Mouse (Mus musculus) frontal cortex, postnatal 10 days (tissue): Measurements from ENCODE around the gene Lrmp.

Experiments
- DNase-seq, 2 experiments: peaks; one replicate each; pipeline ENCODE4 v3.0.0; 2022; ENCODE audit warnings: low spot score in 2 of 2, mixed read lengths in 1 of 2

Gene Lrmp

GRCm38 (mm10) chr6:145136831-145137230, 21.4 kb downstream of the Lrmp start:
- DNase-seq, result no peak

- DNase-seq, result no peak
Observed at GRCm38 (mm10) chr6:145139236-145139635, 23.8 kb downstream of the Lrmp start.

GRCm38 (mm10) chr6:145139776-145140475, 24.5 kb downstream of the Lrmp start:
- DNase-seq, result no peak

- no peak for DNase-seq
Observed at GRCm38 (mm10) chr6:145140706-145141105, 25.3 kb downstream of the Lrmp start.

GRCm38 (mm10) chr6:145141827-145142226, 26.4 kb downstream of the Lrmp start:
- no peak for DNase-seq

- DNase-seq, result no peak
Observed at GRCm38 (mm10) chr6:145145173-145145572, 29.7 kb downstream of the Lrmp start.

- DNase-seq, result no peak
Observed at GRCm38 (mm10) chr6:145147716-145148115, 32.3 kb downstream of the Lrmp start.

- no peak for DNase-seq
Observed at GRCm38 (mm10) chr6:145149054-145149453, 33.6 kb downstream of the Lrmp start.

GRCm38 (mm10) chr6:145158619-145159018, 43.2 kb downstream of the Lrmp start:
- no peak for DNase-seq

GRCm38 (mm10) chr6:145160581-145160980, 45.1 kb downstream of the Lrmp start:
- no peak for DNase-seq

- no peak for DNase-seq
Observed at GRCm38 (mm10) chr6:145171892-145172606, 56.6 kb downstream of the Lrmp start.

GRCm38 (mm10) chr6:145173781-145174191, 58.3 kb downstream of the Lrmp start:
- DNase-seq, result peak in 1 of 2 experiments; percentile 47

GRCm38 (mm10) chr6:145175571-145175981, 60.1 kb downstream of the Lrmp start:
- no peak for DNase-seq

- no peak for DNase-seq
Observed at GRCm38 (mm10) chr6:145176474-145176873, 61.0 kb downstream of the Lrmp start.

- peak in 1 of 2 experiments; percentile 31 for DNase-seq
Observed at GRCm38 (mm10) chr6:145179665-145180064, 64.2 kb downstream of the Lrmp start.

GRCm38 (mm10) chr6:145182044-145182443, 66.6 kb downstream of the Lrmp start:
- DNase-seq, result no peak

GRCm38 (mm10) chr6:145186096-145186495, 70.6 kb downstream of the Lrmp start:
- no peak for DNase-seq

GRCm38 (mm10) chr6:145187093-145188088, 71.9 kb downstream of the Lrmp start:
- DNase-seq, result peak; percentile 24 to 46

- DNase-seq, result no peak
Observed at GRCm38 (mm10) chr6:145193038-145193437, 77.6 kb downstream of the Lrmp start.

GRCm38 (mm10) chr6:145193446-145193845, 78.0 kb downstream of the Lrmp start:
- no peak for DNase-seq

- DNase-seq, result no peak
Observed at GRCm38 (mm10) chr6:145197949-145198686, 82.7 kb downstream of the Lrmp start.
